Mouse (Mus musculus) embryonic fibroblast, embryonic 13.5 days (primary cell): ENCODE data around the gene Klf13.

Experiments used
- CTCF ChIP-seq: IDR thresholded peaks from 2 replicates; pipeline ENCODE4 v1.5.1; 2011; ENCODE audit warnings: mild to moderate bottlenecking, control low read depth, low read length, moderate library complexity, borderline replicate concordance; ENCODE audit not compliant: insufficient read depth
- POLR2A ChIP-seq: IDR thresholded peaks from 2 replicates; pipeline ENCODE4 v1.6.1; 2011; ENCODE audit warnings: low read depth, mild to moderate bottlenecking, control low read depth, low read length, moderate library complexity

- peak; percentile 67; the same call in 1 of the 2 replicates for TF ChIP-seq CTCF
- no peak for TF ChIP-seq POLR2A
Observed at GRCm38 (mm10) chr7:63855283-63855682, 83.4 kb downstream of the Klf13 start.
